Mouse (Mus musculus): ENCODE results near the gene Smbd1.
A peak's percentile ranks its signal among the peaks of the same experiment; 100 is the strongest.

Gene Smbd1

GRCm38 (mm10) chr16:32813362-32813761 lies 3.1 kb upstream of the Smbd1 start:
- DNase-seq (ENCODE audit: low spot score) = no peak

DNA sequence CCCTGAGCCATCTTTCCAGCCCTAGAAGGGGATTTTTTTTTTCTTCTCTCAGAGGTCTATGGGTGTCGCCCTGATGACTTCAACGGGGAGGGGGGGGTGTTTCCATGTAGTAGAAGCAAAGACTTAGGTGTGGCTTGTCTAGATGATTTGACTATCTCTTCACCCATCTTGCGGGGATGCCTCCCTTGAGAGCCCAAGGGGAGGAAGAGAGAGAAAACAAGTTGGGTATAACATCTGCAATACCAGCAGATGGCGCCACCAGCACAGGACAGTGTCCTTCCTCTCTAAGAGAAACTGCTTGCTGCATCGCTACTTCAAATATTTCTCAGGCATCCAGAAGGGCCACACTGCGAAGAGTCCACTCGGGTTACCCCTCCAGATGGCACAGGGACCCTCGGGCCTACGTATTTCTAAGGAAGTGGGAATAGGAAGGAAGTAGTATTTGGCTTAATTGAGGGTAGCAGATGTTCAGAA lies 2.6 kb upstream of the Smbd1 start:
- DNase-seq (ENCODE audit: low spot score) = peak; percentile 92

DNA sequence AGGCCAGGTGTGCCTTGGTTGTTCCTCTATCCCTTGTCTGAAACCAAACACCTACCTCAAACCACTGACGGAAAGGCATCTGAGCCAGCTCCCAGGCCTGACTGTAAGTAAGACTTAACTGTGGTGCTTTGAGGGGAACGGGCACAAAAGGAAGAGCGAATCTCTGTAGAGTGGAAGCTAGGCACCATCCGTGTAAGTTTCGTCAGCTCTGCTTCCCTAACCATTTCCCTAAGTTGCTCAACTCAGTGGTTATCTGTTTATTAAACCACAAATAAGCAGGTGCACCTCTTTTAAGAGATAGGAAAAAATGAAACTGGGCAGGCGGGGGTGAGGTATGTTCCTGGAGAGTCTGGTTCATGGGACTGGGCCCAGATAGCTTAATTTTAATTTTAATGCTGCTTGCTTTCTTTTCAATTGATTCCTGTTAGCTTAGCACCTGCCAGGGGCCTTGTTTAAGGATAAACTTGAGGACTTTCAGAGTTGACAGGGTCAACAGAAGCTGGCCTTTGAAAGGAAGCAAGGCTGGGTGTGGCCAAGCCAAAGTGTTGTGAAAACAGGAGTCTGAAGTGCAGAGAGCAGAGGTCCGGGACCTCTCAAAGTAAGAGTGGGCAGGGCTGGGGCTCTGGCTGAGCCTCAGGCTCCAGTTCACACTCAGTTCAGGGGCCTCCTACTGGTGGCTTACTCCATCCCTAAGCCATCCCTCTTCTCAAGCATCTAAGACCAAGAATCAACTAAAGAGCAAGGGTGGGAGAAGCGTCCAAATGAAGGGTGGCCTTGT lies 2.7 kb downstream of the Smbd1 start:
- no peak for DNase-seq (ENCODE audit: low spot score)

- no peak for DNase-seq (ENCODE audit: low spot score)
Observed at GRCm38 (mm10) chr16:32805151-32805550, 5.1 kb downstream of the Smbd1 start.

DNA sequence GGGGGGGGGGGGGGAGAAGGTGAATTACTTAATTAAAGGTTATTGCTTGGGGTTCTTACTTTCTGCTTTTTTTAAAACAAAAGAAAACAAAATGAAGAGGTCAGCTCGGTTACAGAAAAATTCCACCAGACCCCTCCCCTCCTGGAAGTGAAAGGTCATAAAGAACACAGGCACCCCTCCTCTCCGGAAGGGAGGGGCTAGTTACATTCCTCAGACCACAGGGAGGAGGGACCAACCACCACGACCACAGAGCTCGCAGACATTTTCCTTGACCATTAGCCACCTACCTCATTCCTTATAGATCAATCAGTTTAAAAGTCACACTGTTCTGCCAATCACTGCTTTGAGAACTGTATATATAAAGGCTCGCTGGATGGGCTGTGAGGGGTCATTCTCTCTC lies 6.4 kb downstream of the Smbd1 start:
- no peak for DNase-seq (ENCODE audit: low spot score)

DNA sequence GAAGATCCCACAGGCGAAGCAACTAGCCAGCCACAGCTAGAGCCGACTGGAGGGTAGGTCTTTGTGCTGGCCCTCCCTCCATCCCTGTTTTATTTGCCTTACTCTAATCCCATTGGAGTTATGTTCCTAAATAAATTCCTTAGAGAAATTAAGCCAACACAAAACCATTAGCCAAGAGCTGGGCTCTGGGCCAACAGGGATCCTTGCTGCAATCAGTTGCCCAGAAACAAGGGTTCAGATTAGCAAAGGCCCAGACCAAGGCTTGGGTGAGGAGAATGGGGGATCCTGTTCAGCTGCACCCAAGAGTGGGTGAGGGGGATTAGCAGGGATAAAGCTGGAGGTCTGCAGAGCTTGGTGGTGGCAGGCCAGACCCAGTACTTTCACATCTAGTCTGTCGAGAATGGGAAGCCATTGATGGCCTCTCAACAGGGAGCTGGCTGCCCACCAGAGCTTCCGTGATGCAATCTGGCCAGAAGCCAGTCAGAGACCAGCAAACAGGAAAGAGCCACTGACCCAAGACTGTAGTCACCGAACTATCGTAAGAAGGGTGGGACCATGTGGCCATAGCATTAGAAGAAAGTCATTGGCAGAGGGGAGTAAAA lies 6.9 kb downstream of the Smbd1 start:
- peak; percentile 40 for DNase-seq (ENCODE audit: low spot score)

DNA sequence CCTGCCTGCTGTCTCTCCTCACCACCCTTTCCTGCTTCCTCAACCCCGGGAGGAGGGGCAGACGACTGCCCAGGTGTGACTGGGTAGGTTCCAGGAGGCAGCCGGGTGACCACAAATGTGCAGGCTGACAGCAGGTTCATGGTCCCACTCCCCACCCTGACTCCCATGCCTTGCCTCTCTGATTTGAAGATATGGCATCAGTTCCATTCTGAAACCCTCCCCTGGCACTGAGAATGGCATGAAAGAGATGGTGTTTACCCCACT lies 12.9 kb downstream of the Smbd1 start, which contains the start of gene Muc20:
Gene Muc20 (minus strand): TSS at position 10 of the 264 bp plus-strand sequence.
- DNase-seq (ENCODE audit: low spot score) = no peak

- DNase-seq (ENCODE audit: low spot score) = no peak
Observed at GRCm38 (mm10) chr16:32796676-32797425, 13.4 kb downstream of the Smbd1 start.

- no peak for DNase-seq (ENCODE audit: low spot score)
Observed at GRCm38 (mm10) chr16:32795177-32795576, 15.1 kb downstream of the Smbd1 start.

DNA sequence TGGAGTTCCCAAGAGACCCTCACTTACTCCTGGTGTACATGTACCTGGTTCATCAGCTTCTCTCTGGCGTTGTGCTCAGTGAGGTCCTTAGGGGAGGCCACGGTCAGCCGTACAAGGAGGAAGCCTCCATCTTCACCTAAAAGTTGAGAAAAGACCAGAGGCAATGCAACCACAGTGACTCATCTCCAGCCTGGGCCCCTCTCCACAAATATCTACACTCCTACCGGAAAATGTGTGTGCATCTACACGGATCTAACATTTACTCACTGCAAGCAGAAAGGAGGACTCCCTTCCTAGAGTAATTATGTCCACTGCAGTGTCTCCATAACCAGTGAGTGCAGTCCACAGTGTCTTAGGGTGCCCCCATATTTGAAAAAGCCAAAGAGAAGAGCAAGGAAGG lies 20.2 kb downstream of the Smbd1 start:
- DNase-seq (ENCODE audit: low spot score) = no peak

GRCm38 (mm10) chr16:32784840-32785239 lies 25.4 kb downstream of the Smbd1 start:
- DNase-seq (ENCODE audit: low spot score) = peak; percentile 27

DNA sequence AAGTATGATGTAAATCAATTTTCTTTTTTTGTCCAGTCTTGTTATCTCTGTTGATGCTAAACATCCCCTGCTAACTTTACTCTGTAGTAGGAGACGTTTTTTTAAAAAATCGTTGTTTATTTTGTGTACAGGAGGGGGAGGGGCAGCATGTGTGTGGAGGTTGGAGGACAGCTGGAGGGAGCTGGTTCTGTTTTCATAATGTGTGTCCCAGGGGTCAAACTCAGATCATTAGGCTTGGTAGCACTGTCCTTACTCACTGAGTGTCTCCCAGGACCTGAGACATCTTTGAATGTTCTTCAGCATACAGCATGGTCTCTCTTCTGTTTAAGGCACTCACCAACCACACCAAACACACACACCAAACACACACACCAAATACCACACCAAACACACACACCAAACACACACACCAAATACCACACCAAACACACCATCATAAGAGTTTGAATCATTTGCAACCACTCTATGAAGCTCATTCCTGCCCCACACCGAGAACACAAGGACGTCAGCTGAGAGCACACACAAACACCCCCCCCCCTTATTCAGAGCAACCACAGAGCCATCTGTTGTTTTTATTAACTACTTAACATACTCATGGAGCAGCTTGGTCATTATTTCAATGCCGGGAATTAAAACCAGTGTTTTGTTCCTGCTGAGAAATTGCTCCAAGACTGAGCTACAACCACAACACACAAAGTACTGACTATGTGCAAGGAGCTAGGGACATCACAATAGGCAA lies 26.8 kb downstream of the Smbd1 start:
- DNase-seq (ENCODE audit: low spot score) = no peak

- no peak for DNase-seq (ENCODE audit: low spot score)
Observed at GRCm38 (mm10) chr16:32778956-32779355, 31.3 kb downstream of the Smbd1 start.

DNA sequence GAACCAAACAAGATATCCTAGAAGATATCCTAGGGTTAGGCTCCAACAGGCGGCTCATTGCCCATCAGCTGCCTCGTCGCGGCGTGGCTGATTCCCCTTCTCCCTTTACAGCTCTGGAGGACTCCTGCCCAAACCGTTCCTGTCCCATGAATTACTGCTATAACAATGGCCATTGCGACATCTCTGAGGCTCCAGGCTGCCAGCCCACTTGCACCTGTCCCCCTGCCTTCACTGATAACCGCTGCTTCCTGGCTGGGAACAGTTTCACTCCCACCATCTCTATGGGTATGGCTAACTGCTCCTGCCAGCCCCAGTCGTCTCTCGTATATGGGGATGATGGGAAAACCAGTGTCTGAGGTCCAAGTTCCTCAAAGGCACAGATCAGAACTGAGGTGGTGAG lies 33.6 kb downstream of the Smbd1 start:
- DNase-seq (ENCODE audit: low spot score) = no peak

- no peak for DNase-seq (ENCODE audit: low spot score)
Observed at GRCm38 (mm10) chr16:32766904-32767303, 43.4 kb downstream of the Smbd1 start.

DNA sequence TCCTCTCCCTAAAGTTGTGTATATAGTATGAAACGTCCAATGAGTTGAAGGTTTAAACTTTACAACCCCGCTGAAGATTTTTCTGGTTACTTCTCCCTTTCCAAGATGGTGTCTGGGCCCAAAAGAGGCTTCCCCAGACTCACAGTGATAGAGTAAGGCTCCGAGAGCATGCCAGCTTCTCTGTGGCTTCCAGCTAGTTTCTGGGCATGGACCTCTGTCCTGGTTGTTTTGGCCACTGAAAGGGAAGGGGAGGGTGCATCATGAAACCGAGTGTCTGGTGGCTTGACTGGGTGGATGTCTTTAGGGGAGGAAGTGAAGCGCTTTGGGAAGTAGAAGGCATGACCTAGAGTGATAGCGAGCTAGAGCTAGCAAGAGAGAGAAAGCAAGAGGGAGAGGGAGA lies 45.3 kb downstream of the Smbd1 start:
- DNase-seq (ENCODE audit: low spot score) = no peak

DNA sequence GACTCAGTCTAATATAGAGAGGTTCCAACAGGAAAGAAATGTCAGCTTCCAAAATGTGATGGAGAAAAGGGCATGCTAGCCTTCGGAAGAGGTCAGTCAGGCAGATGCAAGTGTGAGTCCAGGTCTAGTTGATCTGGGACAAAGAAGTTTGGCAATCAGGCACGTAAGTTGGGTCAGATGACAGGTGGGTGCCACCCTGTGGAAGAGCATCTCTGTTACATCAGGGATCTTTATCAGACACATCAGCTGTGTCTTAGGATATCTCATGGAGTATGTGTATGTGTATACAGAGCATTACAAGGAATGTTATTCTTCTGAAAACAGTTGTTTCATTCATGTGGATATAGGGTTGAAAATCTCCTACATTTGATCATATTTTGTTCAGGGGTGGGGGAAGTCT lies 45.7 kb downstream of the Smbd1 start:
- DNase-seq (ENCODE audit: low spot score) = no peak

All from urinary bladder, postnatal 25 days (tissue).